Mouse (Mus musculus): ENCODE data around the gene Dcakd. TPM values are rescaled to one million over a fixed set of nuclear protein-coding genes. Genes with fewer than 3 reads are reported as not detected.

Dcakd gene
- total RNA-seq, 2 experiments from 2014 or later: 49.7 to 55.1 TPM

DNA sequence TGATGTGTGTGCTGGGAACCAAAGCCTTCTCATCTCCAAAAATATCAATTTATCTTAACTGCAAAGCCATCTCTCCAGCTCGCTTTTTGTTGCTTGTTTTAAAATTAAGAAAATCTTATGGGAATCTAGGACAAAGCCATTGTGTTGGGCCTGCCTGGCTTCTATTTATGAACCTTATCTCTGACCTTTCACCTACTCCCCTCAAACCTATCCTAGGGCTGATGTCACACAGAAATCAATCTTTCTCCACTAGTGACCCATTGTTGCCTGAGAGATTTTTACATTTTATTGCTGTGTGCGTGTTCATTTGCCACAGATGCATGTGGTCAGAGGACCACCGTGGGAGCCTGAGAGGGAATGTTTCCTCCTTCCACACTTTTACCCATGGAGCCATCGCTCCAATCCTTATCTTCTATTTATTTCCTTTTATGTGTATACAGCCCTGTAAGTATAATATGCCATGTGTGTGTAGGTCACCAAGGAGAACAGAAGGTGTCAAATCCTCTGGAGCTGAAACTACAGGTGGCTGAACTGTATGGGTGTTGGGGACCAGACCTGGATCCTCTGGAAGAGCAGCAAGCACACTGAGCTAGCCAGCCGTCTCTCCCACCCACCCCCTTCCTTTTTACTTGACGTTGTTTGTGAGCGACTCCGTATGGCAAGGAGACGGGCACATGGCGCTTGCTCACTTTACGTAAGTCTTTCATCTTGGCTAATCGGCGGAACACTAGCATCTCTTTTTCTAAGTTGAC, 17.5 kb downstream of the Dcakd start:
- no peak for DNase-seq (ENCODE audit: low spot score in 2 of 2)
- intact Hi-C loops (cut with DNase I): no loop called here

DNA sequence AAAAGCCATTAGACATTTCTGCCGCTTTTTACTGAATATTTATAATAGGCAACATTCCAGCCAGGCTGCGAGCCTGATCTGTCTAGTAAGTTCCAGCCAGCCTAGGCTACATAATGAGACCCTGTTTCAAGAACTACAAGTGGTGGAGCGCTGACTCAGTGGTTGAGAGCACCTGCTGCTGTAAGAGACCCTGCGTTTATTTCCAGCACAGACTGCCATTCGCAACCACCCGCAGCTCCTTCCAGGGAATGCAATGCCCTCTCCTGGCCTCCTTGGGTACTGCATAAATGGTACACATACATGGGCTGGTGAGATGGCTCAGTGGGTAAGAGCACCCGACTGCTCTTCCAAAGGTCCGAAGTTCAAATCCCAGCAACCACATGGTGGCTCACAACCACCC, 18.9 kb downstream of the Dcakd start:
- DNase-seq (ENCODE audit: low spot score in 2 of 2): peak in 1 of 2 experiments; percentile 2
- intact Hi-C loops (cut with DNase I): loop anchor here (10.0 kb wide), 1 partner anchor 46 kb away; no protein-coding TSS in a partner anchor

DNA sequence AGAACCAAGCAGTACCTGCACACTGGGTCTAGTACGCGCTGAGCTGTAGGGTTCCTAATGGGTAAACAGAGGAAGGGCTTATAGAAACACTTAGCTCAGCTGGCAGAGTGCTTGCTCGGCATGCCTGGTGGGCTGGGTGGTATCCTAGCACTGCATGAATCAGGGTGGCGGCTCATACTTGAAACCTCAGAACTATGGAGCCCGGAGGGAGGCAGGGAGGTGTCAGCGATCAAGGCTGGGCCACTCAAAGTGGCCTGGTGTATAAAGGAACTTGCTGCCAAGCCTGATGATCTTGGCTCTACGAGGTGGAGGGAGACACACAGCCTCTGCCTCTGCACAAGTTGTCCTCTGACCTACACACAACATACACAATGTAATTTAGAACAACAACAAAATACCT, 19.6 kb downstream of the Dcakd start:
- intact Hi-C loops (cut with DNase I): loop anchor here (10.0 kb wide), 1 partner anchor 46 kb away; no protein-coding TSS in a partner anchor

DNA sequence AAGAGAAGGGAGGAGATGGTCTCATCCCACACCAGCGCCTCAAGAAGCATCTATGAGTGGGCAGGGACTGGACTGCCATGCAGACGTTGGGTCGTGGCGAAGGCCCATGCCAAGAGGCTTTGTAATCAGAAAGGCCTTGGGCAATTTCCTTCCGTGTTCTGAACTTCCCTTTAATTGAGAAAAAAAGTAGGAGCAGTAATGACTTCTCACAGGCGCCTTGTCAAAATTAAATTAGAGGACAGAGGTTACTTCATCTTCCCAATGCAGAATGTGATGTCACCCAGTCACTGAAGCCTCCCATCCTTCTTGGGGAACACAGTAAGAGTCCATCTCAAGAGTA, 21.2 kb downstream of the Dcakd start:
- intact Hi-C loops (cut with DNase I): loop anchor here (10.0 kb wide), 1 partner anchor 48 kb away; no protein-coding TSS in a partner anchor
- DNase-seq (ENCODE audit: low spot score in 2 of 2): no peak

More for the DNA sequence above, 19.6 kb downstream of the Dcakd start:
- DNase-seq (ENCODE audit: low spot score in 2 of 2): no peak

DNA sequence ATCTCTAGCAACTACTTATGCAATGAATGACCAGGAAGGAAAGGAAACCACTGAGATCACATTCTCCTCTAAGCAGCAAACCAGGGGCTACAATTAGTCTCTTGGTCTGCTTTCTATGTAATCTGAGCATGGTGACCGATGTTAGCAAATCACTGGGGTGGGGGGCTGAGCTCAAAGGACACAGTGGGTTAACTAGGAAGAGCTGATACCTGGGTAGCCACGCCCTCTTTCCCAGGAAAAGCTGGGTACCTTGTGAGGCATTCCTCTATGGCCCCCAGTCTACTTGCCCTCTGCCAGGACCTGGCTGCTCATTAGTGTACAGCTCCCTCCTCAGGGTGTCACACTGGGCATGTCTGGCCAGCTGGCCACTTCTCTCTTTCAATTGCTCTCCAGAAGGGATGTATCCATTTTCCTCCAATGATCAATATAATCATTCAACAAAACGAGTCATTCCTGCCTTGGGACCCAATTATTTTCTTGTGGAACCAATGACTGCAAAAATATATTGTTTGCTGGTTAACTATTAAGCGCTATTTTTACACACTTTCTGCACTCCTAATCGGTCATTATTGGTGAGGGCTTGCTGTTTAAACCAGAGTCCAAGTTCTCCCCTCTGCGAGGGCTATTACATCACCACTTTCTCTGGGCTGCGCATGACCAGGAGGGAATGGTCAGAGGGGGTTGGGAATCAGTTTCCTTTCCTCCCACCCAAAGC, 21.7 kb downstream of the Dcakd start:
- no peak for DNase-seq (ENCODE audit: low spot score in 2 of 2)
- intact Hi-C loops (cut with DNase I): loop anchor here (10.0 kb wide), 1 partner anchor 48 kb away; no protein-coding TSS in a partner anchor

DNA sequence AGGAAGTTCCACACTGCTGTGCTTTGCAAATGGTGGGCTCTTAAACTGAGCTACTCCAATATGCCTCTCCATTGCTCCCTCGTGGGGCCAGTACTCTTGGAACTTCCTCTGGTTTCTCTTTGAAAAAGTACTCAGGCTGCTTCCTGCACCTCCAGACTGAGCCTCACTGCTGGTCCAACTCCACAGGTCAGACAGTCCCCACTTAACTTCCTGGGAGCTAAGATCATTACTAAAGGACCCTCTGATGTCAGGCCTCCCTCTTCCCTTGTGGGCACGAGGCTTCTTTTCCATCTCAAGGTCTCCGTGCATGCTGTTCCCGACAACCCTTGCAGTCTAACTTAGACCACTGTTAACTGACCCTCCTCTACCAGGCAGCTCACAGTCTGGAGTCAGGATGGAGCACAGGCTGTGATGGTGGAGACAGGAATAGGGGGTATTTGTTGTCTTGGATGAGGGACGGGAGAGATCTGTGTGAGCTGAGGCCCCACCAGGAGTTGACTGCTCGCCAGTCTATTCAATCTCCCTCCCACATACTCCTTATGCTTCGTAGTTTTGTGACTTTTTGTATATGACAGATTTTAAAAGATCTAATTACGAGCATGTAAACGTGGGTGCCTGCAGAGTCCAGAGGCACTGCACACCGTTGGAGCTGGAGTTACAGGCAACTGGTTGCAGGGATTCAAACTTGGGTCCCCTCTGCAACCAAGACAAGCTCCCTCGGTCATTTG, 22.7 kb downstream of the Dcakd start:
- no peak for DNase-seq (ENCODE audit: low spot score in 2 of 2)
- intact Hi-C loops (cut with DNase I): loop anchor here (10.0 kb wide), 1 partner anchor 49 kb away; no protein-coding TSS in a partner anchor

DNA sequence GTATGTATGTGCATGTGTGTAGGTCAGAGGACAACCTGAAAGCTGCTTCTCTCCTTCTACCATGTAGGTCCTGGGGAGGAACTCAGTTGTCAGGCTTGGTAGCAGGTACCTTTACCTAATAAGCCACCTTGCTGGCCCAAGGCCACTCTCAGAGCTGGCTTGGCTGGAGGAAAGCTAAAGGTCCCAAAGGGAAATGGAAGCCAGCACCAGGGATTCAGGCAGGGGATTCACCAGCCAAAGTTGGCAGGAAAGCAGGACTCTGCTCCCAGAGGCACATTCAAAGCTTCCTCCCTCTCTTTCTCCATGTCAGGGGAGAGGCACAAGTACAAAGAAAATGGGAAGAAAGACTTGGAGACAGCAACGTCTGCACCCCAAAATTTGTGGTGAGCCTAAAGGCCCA, 23.3 kb downstream of the Dcakd start:
- no peak for DNase-seq (ENCODE audit: low spot score in 2 of 2)
- intact Hi-C loops (cut with DNase I): loop anchor here (10.0 kb wide), 1 partner anchor 50 kb away; no protein-coding TSS in a partner anchor

DNA sequence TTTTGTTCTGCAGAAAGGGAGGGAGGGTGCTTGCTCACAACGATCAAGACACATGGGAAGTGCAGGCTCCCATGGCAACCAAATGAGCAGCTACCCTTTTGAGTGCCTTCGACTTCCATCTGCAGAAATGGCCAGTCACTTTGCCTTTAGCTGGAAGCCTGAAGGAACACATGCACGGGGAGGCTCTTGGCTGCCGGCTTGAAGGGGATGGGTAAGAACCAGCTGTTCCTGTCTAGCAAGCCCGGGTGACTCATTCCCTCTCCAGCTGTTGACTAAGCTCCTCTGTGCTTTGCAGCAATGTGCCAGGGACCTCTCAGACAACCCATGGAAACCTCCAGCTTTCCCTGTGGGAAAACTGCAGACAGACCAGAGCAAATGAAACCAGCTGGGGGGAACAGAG, 24.9 kb downstream of the Dcakd start:
- intact Hi-C loops (cut with DNase I): loop anchor here (10.0 kb wide), 1 partner anchor 52 kb away; no protein-coding TSS in a partner anchor
- peak; percentile 75 to 78 for DNase-seq (ENCODE audit: low spot score in 2 of 2)

DNA sequence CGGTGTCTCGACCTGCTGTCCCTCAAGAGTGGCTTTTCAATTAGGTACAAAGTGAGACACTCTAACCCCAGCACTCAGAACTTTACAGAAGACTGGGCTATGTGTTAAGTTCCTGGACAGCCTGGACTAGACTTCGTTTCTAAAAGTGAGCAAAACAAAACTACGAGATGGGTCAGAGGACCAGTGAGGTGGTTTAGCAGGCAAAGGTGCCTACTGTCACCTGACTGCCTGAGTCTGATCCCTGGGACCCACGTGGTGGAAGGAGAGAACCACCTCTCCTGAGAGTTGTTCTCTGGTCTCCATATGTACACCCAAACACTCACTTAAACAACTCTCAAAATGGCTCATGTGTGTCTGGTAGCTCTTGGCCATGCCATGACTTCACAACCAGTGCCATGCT, 27.1 kb downstream of the Dcakd start:
- no peak for DNase-seq (ENCODE audit: low spot score in 2 of 2)
- intact Hi-C loops (cut with DNase I): loop anchor here (10.0 kb wide), 1 partner anchor 54 kb away; no protein-coding TSS in a partner anchor

DNA sequence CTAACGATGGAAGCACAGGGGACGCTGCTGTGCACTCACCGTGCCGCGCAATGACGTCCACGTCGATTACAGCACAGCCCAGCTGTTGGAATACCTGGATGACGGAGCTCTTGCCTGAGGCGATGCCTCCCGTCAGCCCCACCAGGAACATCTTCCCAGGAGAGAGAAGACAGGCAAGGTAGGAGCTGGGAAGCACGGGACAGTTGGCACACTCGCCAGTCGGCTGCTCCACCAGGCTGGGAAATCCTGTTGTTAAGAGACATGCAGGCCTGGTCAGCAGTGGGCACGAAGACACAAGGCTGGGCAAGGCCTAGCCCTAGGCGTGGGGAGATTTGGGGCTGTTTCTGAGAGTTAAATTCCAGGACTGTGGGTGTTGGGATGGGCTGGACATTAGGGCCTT, 28.0 kb downstream of the Dcakd start:
- no peak for DNase-seq (ENCODE audit: low spot score in 2 of 2)
- intact Hi-C loops (cut with DNase I): loop anchor here (10.0 kb wide), 1 partner anchor 55 kb away; no protein-coding TSS in a partner anchor

DNA sequence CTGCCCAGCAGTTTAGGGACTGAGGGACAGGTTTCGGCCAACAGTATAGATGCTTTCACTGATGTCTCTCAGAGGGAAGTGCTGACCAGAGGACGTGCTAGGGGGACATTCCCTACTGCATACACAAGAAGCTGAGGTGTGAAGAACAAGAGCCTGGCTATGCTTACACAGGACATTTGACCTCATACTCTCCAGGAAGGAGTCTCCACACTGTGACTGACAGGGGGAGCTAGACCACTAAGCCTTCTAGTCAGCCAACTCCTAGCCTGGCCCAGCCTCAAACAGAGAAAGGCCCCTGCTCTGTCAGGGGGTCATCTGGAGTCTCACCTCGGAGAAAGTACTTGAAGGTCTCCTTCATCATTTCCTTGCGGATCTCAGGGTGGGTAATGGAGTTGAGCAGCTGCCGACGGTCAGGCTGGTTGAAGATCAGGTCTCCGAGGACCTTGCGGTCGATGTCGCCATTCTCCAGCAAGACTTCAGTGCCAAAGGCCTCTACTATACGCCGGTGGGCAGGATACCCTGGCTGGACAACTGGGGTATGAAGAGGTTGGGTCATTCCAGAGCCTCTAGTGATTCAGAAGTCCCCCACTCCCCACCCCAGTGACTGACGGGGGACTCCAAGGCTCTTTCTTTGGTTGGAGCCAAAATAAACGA, 28.7 kb downstream of the Dcakd start:
- intact Hi-C loops (cut with DNase I): loop anchor here (10.0 kb wide), 1 partner anchor 225 kb away; no protein-coding TSS in a partner anchor
- no peak for DNase-seq (ENCODE audit: low spot score in 2 of 2)

DNA sequence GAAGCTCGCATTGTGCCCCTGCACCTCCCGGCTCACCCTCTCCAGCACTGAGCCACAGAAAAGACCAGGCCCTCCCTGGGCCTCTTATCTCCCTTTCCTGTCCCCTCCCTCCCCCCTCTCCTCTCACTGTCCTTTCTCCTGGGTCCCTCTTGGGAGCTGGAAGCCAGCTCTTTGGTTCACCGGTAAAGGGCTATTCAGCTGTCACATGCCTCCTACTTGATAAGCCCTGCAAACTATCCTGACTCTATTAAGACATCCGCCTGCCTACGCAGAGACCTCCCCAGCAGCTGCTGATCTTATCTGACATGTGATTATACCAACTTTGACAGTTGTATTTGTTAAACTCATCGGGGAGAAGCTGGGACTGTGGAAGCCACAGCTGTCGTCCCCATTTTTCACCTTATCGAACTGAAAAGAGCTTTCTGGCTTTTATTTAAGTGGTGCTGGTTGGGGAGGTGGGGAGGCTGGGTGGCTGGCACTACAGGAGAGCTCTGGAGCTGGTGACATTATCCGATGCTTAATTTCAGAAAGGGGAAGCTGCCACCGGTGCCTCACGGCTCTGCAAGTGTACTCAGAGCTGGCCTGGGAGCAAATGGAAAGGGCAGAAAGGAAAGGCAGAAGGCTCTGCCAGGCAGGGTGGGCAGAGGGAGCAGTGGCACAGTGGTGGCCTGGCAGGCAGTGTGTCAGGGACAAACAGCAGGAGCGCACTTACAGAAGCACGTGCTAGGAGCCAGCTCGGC, 29.4 kb downstream of the Dcakd start:
- intact Hi-C loops (cut with DNase I): loop anchor here (10.0 kb wide), 1 partner anchor 224 kb away; no protein-coding TSS in a partner anchor
- DNase-seq (ENCODE audit: low spot score in 2 of 2): no peak

DNA sequence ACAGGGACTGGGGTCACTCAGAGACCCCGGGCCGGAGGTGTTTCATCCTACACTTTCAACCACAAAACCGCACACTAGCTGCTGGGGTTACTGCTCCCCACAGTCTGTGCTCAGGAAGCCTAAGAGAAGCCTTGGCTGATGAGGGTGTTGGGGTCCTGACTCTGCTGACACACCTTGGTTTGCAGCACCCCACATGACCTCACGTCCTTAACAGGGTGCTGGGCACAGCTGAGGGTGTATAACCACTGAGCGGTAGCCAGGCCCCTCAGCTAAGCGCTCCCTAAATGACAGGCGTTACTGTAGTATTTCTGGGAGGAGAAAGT, 29.9 kb downstream of the Dcakd start:
- intact Hi-C loops (cut with DNase I): loop anchor here (10.0 kb wide), 1 partner anchor 223 kb away; no protein-coding TSS in a partner anchor
- no peak for DNase-seq (ENCODE audit: low spot score in 2 of 2)

DNA sequence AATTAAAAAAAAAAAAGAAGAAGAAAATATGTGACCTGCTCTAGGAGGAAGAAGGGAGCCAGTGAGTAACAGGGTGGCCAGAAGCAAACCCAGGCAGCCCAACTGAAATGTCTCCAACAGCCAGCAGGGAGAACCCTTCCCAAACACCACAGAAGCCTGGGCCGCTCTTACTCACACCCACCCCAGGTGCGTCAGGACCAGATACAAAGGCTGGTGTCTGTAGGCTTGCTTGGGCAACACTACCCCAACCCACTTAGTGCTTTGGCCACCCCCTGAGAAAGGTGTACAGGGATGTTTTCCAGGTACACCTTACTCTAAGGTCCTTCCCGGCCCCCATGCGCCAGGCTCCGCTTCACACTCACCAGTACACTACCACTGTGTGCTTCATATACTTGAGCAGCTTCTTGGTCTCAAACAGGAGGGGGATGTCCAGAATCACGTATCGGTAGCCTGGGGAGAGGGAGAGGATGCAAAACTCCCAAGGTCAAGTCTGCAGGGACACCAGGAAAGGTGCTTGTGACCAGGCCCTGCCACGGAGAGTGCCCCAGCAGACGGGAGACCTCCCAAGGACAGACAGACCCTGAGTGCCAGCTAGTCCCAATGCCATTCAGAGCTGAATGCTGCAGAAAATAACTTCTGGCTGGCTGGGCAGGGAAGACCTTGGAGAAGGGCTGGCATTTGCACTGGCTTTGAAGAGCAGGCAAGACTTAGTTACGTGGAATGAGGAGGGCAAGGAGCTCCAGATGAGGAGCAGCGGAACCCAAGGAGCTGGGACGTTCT, 31.0 kb downstream of the Dcakd start:
- intact Hi-C loops (cut with DNase I): loop anchor here (10.0 kb wide), 1 partner anchor 222 kb away; no protein-coding TSS in a partner anchor
- DNase-seq (ENCODE audit: low spot score in 2 of 2): no peak

DNA sequence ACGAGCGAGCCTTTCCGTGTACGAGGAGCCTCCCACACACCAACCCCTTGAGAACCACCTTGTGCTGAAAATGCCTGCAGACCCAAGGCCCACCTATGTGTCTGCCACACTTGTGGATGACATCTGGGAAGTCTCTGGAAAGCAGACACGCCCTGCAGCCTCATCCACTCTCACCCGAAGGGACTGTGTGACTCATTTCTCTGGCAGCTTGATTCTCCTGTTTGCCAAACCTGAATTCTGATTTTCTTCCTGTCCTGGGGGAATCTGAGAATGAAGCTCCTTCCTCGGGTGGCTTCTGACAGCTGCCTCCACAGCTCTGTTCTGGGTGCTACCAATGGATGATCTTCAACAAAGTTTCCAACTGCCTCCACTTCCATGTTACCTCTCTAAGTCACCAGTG, 31.7 kb downstream of the Dcakd start:
- intact Hi-C loops (cut with DNase I): loop anchor here (10.0 kb wide), 1 partner anchor 222 kb away; no protein-coding TSS in a partner anchor
- DNase-seq (ENCODE audit: low spot score in 2 of 2): no peak

DNA sequence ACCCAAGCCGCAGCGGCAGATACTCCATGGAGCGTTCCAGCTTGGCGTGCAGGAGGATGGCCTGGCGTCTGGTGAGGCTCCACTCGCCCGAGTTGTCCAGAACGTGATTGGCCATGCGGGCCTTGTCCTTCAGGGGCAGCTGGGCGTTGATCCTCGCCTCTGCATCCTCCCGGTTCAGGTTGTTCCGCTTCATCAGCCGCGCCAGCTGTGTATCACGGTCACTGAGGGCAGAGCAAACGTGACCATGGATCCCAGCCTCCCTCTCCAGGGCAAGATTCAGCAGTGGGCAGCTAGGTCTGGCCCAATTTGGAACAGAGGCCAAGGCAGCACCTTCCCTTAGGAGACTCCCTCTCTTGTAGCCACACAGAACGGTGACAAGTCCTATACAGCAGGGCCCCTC, 33.2 kb downstream of the Dcakd start:
- intact Hi-C loops (cut with DNase I): loop anchor here (5.0 to 10.0 kb wide), 2 partner anchors 43 to 220 kb away; no protein-coding TSS in a partner anchor
- DNase-seq (ENCODE audit: low spot score in 2 of 2): no peak

DNA sequence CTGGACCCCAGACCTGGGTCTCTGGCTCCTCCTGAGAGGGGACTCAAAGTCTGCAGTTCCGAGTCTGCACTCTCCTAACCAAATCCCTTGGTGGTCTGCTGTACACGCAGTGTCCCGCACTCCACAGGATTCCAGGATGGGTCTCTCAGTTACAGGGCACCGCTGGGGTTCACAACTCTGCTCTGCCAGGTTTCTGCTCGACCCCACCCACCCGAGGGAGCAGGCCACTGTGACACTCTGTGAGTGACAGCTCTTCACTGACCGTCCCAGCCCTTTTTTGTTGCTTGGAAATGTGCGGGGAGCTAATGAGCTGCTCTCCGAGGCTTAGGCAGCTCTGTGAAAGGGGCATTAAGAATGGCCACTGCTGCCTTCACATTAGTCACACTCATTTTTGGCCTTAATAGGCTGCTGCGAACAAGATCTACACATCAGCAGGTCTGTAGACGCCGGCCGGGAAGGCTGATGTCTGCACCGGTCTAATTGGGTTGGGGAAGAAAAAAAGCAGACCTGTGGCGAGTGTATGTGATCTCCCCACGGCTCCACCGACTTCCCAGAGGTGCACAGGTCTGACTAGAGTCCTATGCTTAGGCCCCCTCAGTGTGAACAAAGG, 34.6 kb downstream of the Dcakd start:
- no peak for DNase-seq (ENCODE audit: low spot score in 2 of 2)

More for the DNA sequence above, 34.6 kb downstream of the Dcakd start:
- intact Hi-C loops (cut with DNase I): loop anchor here (2.0 to 10.0 kb wide), 3 partner anchors 41 to 219 kb away; partner anchors contain the start of gene Gfap
